Mouse (Mus musculus) CH12.LX (cell line): Measurements from ENCODE around the gene Cdh5. TPM values are rescaled to one million over a fixed set of nuclear protein-coding genes. Genes with fewer than 3 reads are reported as not detected.

Source experiments
- DNase-seq: peaks from one replicate; pipeline ENCODE4 v3.0.0-alpha.2; 2013; ENCODE audit errors: extremely low read depth
- H3K27ac ChIP-seq: 2 replicates; pipeline ENCODE4 v1.5.1; 2012; ENCODE audit warnings: low read depth, mild to moderate bottlenecking, control low read depth, moderate library complexity; ENCODE audit not compliant: insufficient read depth
- H3K27me3 ChIP-seq: replicated peaks from 2 replicates; pipeline ENCODE3; 2012; ENCODE audit warnings: inconsistent platforms
- H3K36me3 ChIP-seq, 2 experiments: replicated peaks in 1 of 2; 2 replicates each; pipeline versions ENCODE3 to v1.6.1; 2012; ENCODE audit warnings: inconsistent platforms in 1 of 2, low read length in 1 of 2, mild to moderate bottlenecking in 1 of 2, mixed read lengths in 1 of 2, moderate library complexity in 1 of 2; ENCODE audit not compliant: control insufficient read depth in 1 of 2, insufficient read depth in 1 of 2
- H3K4me1 ChIP-seq, 2 experiments: 2 replicates each; pipeline ENCODE4 v1.6.1; 2012; ENCODE audit warnings: inconsistent platforms in 1 of 2, moderate library complexity in 1 of 2; ENCODE audit not compliant: insufficient read depth in 2 of 2, control insufficient read depth in 1 of 2
- H3K4me2 ChIP-seq: 2 replicates; pipeline ENCODE4 v1.6.1; 2012; ENCODE audit warnings: low read depth, mild to moderate bottlenecking, control low read depth; ENCODE audit not compliant: poor library complexity, insufficient read depth, severe bottlenecking
- H3K4me3 ChIP-seq, 3 experiments: fragments of 150-350 bp in 1 of 3; sonication (generic) in 1 of 3; replicated peaks in 1 of 3; 2 replicates each; pipeline versions ENCODE3 to v1.5.1; 2011 to 2012; ENCODE audit warnings: low read depth in 2 of 3, low read length in 2 of 3, mild to moderate bottlenecking in 2 of 3, moderate library complexity in 2 of 3, control low read depth in 1 of 3, improper control_type of control experiment in 1 of 3, inconsistent platforms in 1 of 3, mixed read lengths in 1 of 3; ENCODE audit not compliant: poor library complexity in 1 of 3
- H3K79me2 ChIP-seq: replicated peaks from 2 replicates; pipeline ENCODE4 v1.6.1; 2012; ENCODE audit warnings: mild to moderate bottlenecking, moderate library complexity; ENCODE audit not compliant: control insufficient read depth, poor library complexity, insufficient read depth, severe bottlenecking; ENCODE audit errors: extremely low read depth
- H3K9ac ChIP-seq: 2 replicates; pipeline ENCODE4 v1.6.1; 2012; ENCODE audit warnings: low read depth, mild to moderate bottlenecking, control low read depth, moderate library complexity; ENCODE audit not compliant: insufficient read depth
- H3K9me3 ChIP-seq: replicated peaks from 2 replicates; pipeline ENCODE3; 2012; ENCODE audit warnings: low read length, inconsistent platforms, mixed read lengths
- ELF1 ChIP-seq: IDR thresholded peaks from 2 replicates; pipeline ENCODE4 v1.6.1; 2014; ENCODE audit warnings: low read depth, mild to moderate bottlenecking, inconsistent platforms, low read length, improper control_type of control experiment
- ETS1 ChIP-seq: conservative IDR thresholded peaks from 2 replicates; pipeline ENCODE4 v1.6.1; 2012; ENCODE audit warnings: low read depth, mild to moderate bottlenecking, inconsistent platforms, low read length, improper control_type of control experiment, moderate library complexity
- JUND ChIP-seq: conservative IDR thresholded peaks from 2 replicates; pipeline ENCODE4 v1.6.1; 2011; ENCODE audit warnings: low read depth, low read length, improper control_type of control experiment
- UBTF ChIP-seq: IDR thresholded peaks from 2 replicates; pipeline ENCODE4 v1.6.1; 2012; ENCODE audit warnings: low read depth, mild to moderate bottlenecking, inconsistent platforms, low read length, improper control_type of control experiment, moderate library complexity
- USF2 ChIP-seq: conservative IDR thresholded peaks from 2 replicates; pipeline ENCODE4 v1.6.1; 2011; ENCODE audit warnings: low read depth, low read length, improper control_type of control experiment
- ZC3H11A ChIP-seq: IDR thresholded peaks from 2 replicates; pipeline ENCODE4 v1.6.1; 2012; ENCODE audit warnings: low read depth, mild to moderate bottlenecking, inconsistent platforms, low read length, improper control_type of control experiment
- ZKSCAN1 ChIP-seq: IDR thresholded peaks from 2 replicates; pipeline ENCODE4 v1.6.1; 2012; ENCODE audit warnings: low read depth, inconsistent platforms, low read length, improper control_type of control experiment, borderline replicate concordance
- ZMIZ1 ChIP-seq: IDR thresholded peaks from 2 replicates; pipeline ENCODE4 v1.6.1; 2012; ENCODE audit warnings: low read depth, mild to moderate bottlenecking, inconsistent platforms, low read length, improper control_type of control experiment
- dilution Hi-C: fragments of 300-500 bp; cut with MboI; formaldehyde crosslinking; loops from 2 replicates; pipeline ENCODE4 v1.14.3; 2020; ENCODE audit warnings: low sequenced_read_pairs; ENCODE audit not compliant: extremely low pct_unique_long_range_greater_than_20kb, extremely low pct_ligation_motif_present
- in situ Hi-C: fragments of 300-500 bp; cut with MboI; formaldehyde crosslinking; loops from 3 replicates; pipeline ENCODE4 v1.14.3; 2019; ENCODE audit warnings: low sequenced_read_pairs, low pct_ligation_motif_present, low pct_unique_long_range_greater_than_20kb, mixed read lengths
- polyA plus RNA-seq: library from polyadenylated mRNA; unstranded; fragments of >175 nt; gene quantifications from 2 replicates; pipeline ENCODE4 v1.2.1, GENCODE M21; 2012; ENCODE audit warnings: low read depth; ENCODE audit not compliant: insufficient read length
- total RNA-seq, 2 experiments: library from RNA; depleted of rRNA; stranded (reverse); fragments of 300-350 nt in 1 of 2; fragments of >200 nt in 1 of 2; gene quantifications; 2 replicates each; pipeline ENCODE4 v1.2.3; 2012 to 2014

Gene Cdh5
- total and polyA plus RNA-seq, 3 experiments = 0.25 to 1.8 (median 0.48) TPM

- Histone ChIP-seq H3K27me3 (peaks cover 35% of the 10 kb centered on the region), H3K4me2 (peak overlapping the region; percentile 51), H3K27ac (no peak overlapping the region), H3K9me3 (peaks cover 15% of the 10 kb centered on the region), H3K36me3 (no peaks in the 10 kb centered on the region), H3K4me3 (no peak overlapping the region), H3K4me1 (peaks cover 2 to 12% of the 10 kb centered on the region in 2 experiments; a peak in 2 of 4 replicates), H3K79me2 (no peaks in the 10 kb centered on the region), H3K9ac (no peak overlapping the region)
- TF ChIP-seq UBTF (no peak), ELF1 (peak; percentile 46; the same call in 1 of the 2 replicates), ZKSCAN1 (no peak), USF2 (no peak), ETS1 (peak; percentile 62), JUND (no peak), ZMIZ1 (no peak), ZC3H11A (no peak)
- dilution Hi-C loops = no loop called here
- peak; percentile 37 for DNase-seq
- in situ Hi-C loops = no loop called here
Observed at GRCm38 (mm10) chr8:104191496-104191895, 90.1 kb downstream of the Cdh5 start.

Other genes with a start within 250 kb of the Cdh5 start
- not detected in 2 replicates for gene Bean1, start 68.8 kb downstream of the Cdh5 start, total RNA-seq (2012; rRNA removed)
- not detected in 2 replicates for gene Bean1, start 68.8 kb downstream of the Cdh5 start, total RNA-seq (2014; rRNA removed)
- not detected in 2 replicates for gene Bean1, start 68.8 kb downstream of the Cdh5 start, polyA plus RNA-seq
- 9.2 and 13.5 TPM in 2 replicates for gene Tk2, start 146.9 kb downstream of the Cdh5 start, total RNA-seq (2012; rRNA removed)
- 8.7 and 8.9 TPM in 2 replicates for gene Tk2, start 146.9 kb downstream of the Cdh5 start, total RNA-seq (2014; rRNA removed)
- 7.3 TPM in 2 replicates for gene Tk2, start 146.9 kb downstream of the Cdh5 start, polyA plus RNA-seq
- gene Cklf, start 149.2 kb downstream of the Cdh5 start, total RNA-seq (2012; rRNA removed) = 20.7 and 25.3 TPM in 2 replicates
- 35.2 and 38.8 TPM in 2 replicates for gene Cklf, start 149.2 kb downstream of the Cdh5 start, total RNA-seq (2014; rRNA removed)
- 25.0 and 29.7 TPM in 2 replicates for gene Cklf, start 149.2 kb downstream of the Cdh5 start, polyA plus RNA-seq
- not detected in 2 replicates for gene Cmtm2a, start 191.6 kb downstream of the Cdh5 start, total RNA-seq (2012; rRNA removed)
- not detected in 2 replicates for gene Cmtm2a, start 191.6 kb downstream of the Cdh5 start, total RNA-seq (2014; rRNA removed)
- gene Cmtm2a, start 191.6 kb downstream of the Cdh5 start, polyA plus RNA-seq = not detected in 2 replicates
- not detected in 2 replicates for gene Gm45711, start 208.5 kb downstream of the Cdh5 start, total RNA-seq (2012; rRNA removed)
- gene Gm45711, start 208.5 kb downstream of the Cdh5 start, total RNA-seq (2014; rRNA removed) = not detected in 2 replicates
- gene Gm45711, start 208.5 kb downstream of the Cdh5 start, polyA plus RNA-seq = not detected in 2 replicates
- not detected in 2 replicates for gene Cmtm1, start 208.5 kb downstream of the Cdh5 start, total RNA-seq (2012; rRNA removed)
- gene Cmtm1, start 208.5 kb downstream of the Cdh5 start, total RNA-seq (2014; rRNA removed) = not detected in 2 replicates
- not detected in 2 replicates for gene Cmtm1, start 208.5 kb downstream of the Cdh5 start, polyA plus RNA-seq
- gene Gm11020, start 219.9 kb downstream of the Cdh5 start, total RNA-seq (2012; rRNA removed) = not detected in 2 replicates
- gene Gm11020, start 219.9 kb downstream of the Cdh5 start, total RNA-seq (2014; rRNA removed) = not detected in 2 replicates
- not detected in 2 replicates for gene Gm11020, start 219.9 kb downstream of the Cdh5 start, polyA plus RNA-seq
- gene Cmtm2b, start 220.6 kb downstream of the Cdh5 start, total RNA-seq (2012; rRNA removed) = not detected in 2 replicates
- not detected in 2 replicates for gene Cmtm2b, start 220.6 kb downstream of the Cdh5 start, total RNA-seq (2014; rRNA removed)
- gene Cmtm2b, start 220.6 kb downstream of the Cdh5 start, polyA plus RNA-seq = not detected in 2 replicates
- 3.9 TPM in 2 replicates for gene Cmtm3, start 237.8 kb downstream of the Cdh5 start, total RNA-seq (2012; rRNA removed)
- gene Cmtm3, start 237.8 kb downstream of the Cdh5 start, total RNA-seq (2014; rRNA removed) = 4.2 and 4.3 TPM in 2 replicates
- gene Cmtm3, start 237.8 kb downstream of the Cdh5 start, polyA plus RNA-seq = 8.8 and 11.0 TPM in 2 replicates